Mouse (Mus musculus): ENCODE measurements at regions not wholly inside any gene's neighbourhood (a gene's known extent, or its start where the extent isn't known, plus 50 kb on each side); places are given as distances from the start of the nearest gene placed in this dataset.

- TF ChIP-seq CTCF (IDR thresholded peaks at IDR 0.05; ENCODE audit: control insufficient read depth, insufficient read depth, insufficient read length) = no peak
- TF ChIP-seq MYOG (IDR thresholded peaks at IDR 0.05; ENCODE audit: control insufficient read depth, extremely low read depth, insufficient read length) = no peak
- no peak for TF ChIP-seq MYOD1 (IDR thresholded peaks at IDR 0.05; ENCODE audit: control insufficient read depth, insufficient read length, low read depth)
- TF ChIP-seq USF1 (IDR thresholded peaks at IDR 0.05; ENCODE audit: low read depth) = no peak
Observed at GRCm38 (mm10) chr4:8421285-8421684, 182.4 kb upstream of the Car8 start.
